Mouse (Mus musculus) lung, embryonic 15.5 days (tissue): Measurements from ENCODE around the gene Nat8f6. TPM values are rescaled to one million over a fixed set of nuclear protein-coding genes. Genes with fewer than 3 reads are reported as not detected.
"Not testable (repeated sequence)": the region's sequence is repeated elsewhere in the genome, so short reads cannot be mapped to it uniquely, and the experiment has no call there.

Experiments used
- ATAC-seq: fragments of 200-750 bp; cut with Nextera tagmentation; 2 replicates; pipeline ENCODE4 v1.8.0; 2017; ENCODE audit warnings: moderate number of reproducible peaks, borderline replicate concordance; ENCODE audit not compliant: low FRiP score, low TSS enrichment; ENCODE audit errors: extremely low read depth
- H3K27ac ChIP-seq: fragments of 300-500 bp; sonication (generic); 2 replicates; pipeline ENCODE4 v1.5.1; 2015; ENCODE audit warnings: moderate library complexity, mild to moderate bottlenecking, inconsistent platforms
- H3K27me3 ChIP-seq: fragments of 300-500 bp; sonication (generic); 2 replicates; pipeline ENCODE4 v1.6.1; 2015; ENCODE audit warnings: inconsistent platforms
- H3K36me3 ChIP-seq: fragments of 300-500 bp; sonication (generic); 2 replicates; pipeline ENCODE4 v1.6.1; 2015; ENCODE audit warnings: inconsistent platforms
- H3K4me1 ChIP-seq: fragments of 300-500 bp; sonication (generic); 2 replicates; pipeline ENCODE4 v1.6.1; 2015; ENCODE audit warnings: inconsistent platforms
- H3K4me2 ChIP-seq: fragments of 300-500 bp; sonication (generic); 2 replicates; pipeline ENCODE4 v1.6.1; 2015; ENCODE audit warnings: inconsistent platforms, mild to moderate bottlenecking, moderate library complexity
- H3K4me3 ChIP-seq: fragments of 300-500 bp; sonication (generic); 2 replicates; pipeline ENCODE4 v1.5.1; 2015; ENCODE audit warnings: mild to moderate bottlenecking, inconsistent platforms
- H3K9ac ChIP-seq: fragments of 300-500 bp; sonication (generic); 2 replicates; pipeline ENCODE4 v1.6.1; 2015; ENCODE audit warnings: inconsistent platforms
- H3K9me3 ChIP-seq: fragments of 300-500 bp; sonication (generic); 2 replicates; pipeline ENCODE4 v1.6.1; 2016; ENCODE audit warnings: inconsistent platforms
- WGBS: fragments of 180-500 bp; shearing (Covaris S2); methylation state at CpG from one replicate; pipeline ENCODE4 v1.1.7; 2015; 5-methylcytosine and 5-hydroxymethylcytosine counted together
- microRNA-seq: library from miRNA; unstranded; fragments of <30 nt; microRNA quantifications from one replicate; pipeline ENCODE4, GENCODE M21; 2016
- polyA plus RNA-seq: library from polyadenylated mRNA; unstranded; fragments of >200 nt; fragmentation: Nextera tagmentation; extraction: Ambion mirVana; gene quantifications from 2 replicates; pipeline ENCODE4 v1.2.1, GENCODE M21; 2015

The Nat8f6 gene
- polyA plus RNA-seq, 1 experiment from 2014 or later, result not detected

DNA sequence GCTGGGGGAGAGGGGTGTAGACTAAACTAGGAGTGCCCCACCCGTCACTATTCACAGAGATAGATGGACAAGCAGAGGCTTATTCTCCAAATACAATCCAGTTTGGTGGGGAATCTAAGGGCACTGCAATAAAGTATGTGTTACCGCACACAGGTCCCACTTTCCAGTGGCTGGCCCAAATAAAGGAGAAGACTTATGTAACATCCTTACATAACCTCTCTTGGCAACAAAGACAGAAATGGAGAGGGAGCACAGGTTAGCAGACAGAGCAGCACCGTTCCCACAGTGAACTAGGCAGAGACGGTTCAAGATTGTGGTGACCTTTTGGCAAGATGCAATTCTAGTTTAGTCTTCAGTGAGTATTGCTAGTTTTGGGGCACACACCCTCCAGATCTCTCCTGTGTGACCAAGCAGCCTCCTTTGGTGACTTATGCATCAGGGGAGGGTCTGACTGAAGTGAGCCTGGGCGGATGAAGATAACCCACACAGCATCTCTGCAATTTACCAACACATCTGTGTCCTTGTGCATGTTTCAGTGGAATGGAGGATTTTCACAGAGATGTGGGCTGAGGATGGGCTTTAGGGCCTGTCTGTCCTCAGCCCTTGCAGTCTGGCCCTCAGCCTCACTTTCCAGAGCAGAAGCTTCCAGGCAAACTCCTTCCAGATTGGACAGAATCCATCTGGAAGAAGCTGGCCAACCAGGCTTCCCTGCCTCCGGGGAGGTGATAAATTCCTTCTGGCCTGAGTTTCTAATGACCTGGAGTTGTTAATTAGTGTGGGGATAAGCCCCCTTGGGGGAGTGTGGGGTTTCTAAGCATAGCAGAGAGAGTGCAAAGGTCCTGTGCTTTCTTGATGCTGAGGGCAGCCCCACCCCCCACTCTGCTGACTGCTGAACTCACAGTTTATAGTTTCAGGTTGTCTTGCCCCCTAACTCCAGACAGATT lies 57.4 kb downstream of the Nat8f6 start:
- H3K9ac ChIP-seq, H3K4me1 ChIP-seq, H3K9me3 ChIP-seq, H3K4me2 ChIP-seq, H3K27ac ChIP-seq, H3K4me3 ChIP-seq, H3K36me3 ChIP-seq, ATAC-seq, H3K27me3 ChIP-seq: not testable (repeated sequence)
- WGBS, result 75% methylated on average over 5 of the region's 6 CpGs

GRCm38 (mm10) chr6:85762678-85763077 lies 58.1 kb downstream of the Nat8f6 start:
- WGBS, result 92% methylated on average over 1 of the region's 2 CpGs
- not testable (repeated sequence) for ATAC-seq, H3K4me3 ChIP-seq, H3K36me3 ChIP-seq, H3K4me1 ChIP-seq, H3K27ac ChIP-seq, H3K9me3 ChIP-seq, H3K9ac ChIP-seq, H3K27me3 ChIP-seq, H3K4me2 ChIP-seq

Small RNA genes lying within 50 kb of the gene (microRNA-seq; reads per million reads assigned to microRNA genes)
- not detected for gene Mir6375

Other genes with a start within 250 kb of the Nat8f6 start
- 5.0 and 5.4 TPM in 2 replicates for gene Alms1, start 233.4 kb downstream of the Nat8f6 start, polyA plus RNA-seq
- gene Nat8f7, start 107.7 kb downstream of the Nat8f6 start, polyA plus RNA-seq, result not detected in 2 replicates
- gene Nat8f3, start 55.2 kb downstream of the Nat8f6 start, polyA plus RNA-seq, result 0.23 TPM in 1 of 2 replicates, not detected in the other
- not detected in 2 replicates for gene Nat8f5, start within 50 bp of the Nat8f6 start, polyA plus RNA-seq
- gene Nat8, start 11.1 kb upstream of the Nat8f6 start, polyA plus RNA-seq, result not detected in 2 replicates
- 0.07 TPM in 1 of 2 replicates, not detected in the other for gene Nat8f2, start 48.2 kb upstream of the Nat8f6 start, polyA plus RNA-seq
- gene Nat8f4, start 83.9 kb upstream of the Nat8f6 start, polyA plus RNA-seq, result 4.9 and 5.1 TPM in 2 replicates
- gene Tprkb, start 90.9 kb upstream of the Nat8f6 start, polyA plus RNA-seq, result 26.5 and 29.9 TPM in 2 replicates
- gene Nat8f1, start 94.7 kb upstream of the Nat8f6 start, polyA plus RNA-seq, result 4.6 and 6.0 TPM in 2 replicates
- gene Dusp11, start 140.7 kb upstream of the Nat8f6 start, polyA plus RNA-seq, result 38.4 and 41.3 TPM in 2 replicates
- not detected in 2 replicates for gene Figla, start 195.2 kb upstream of the Nat8f6 start, polyA plus RNA-seq
- 2.9 and 3.5 TPM in 2 replicates for gene Add2, start 207.7 kb upstream of the Nat8f6 start, polyA plus RNA-seq